Mouse (Mus musculus) megakaryocyte, embryonic 14.5 days (primary cell): Measurements from ENCODE around the gene St3gal3.

Experiments
- FLI1 ChIP-seq: IDR thresholded peaks from 2 replicates; pipeline ENCODE4 v1.6.1; 2012; ENCODE audit warnings: low read length, inconsistent platforms, mixed read lengths
- GATA1 ChIP-seq: IDR thresholded peaks from 3 replicates; pipeline ENCODE4 v1.6.1; 2012; ENCODE audit warnings: mixed read lengths, low read length, inconsistent platforms, borderline replicate concordance

DNA sequence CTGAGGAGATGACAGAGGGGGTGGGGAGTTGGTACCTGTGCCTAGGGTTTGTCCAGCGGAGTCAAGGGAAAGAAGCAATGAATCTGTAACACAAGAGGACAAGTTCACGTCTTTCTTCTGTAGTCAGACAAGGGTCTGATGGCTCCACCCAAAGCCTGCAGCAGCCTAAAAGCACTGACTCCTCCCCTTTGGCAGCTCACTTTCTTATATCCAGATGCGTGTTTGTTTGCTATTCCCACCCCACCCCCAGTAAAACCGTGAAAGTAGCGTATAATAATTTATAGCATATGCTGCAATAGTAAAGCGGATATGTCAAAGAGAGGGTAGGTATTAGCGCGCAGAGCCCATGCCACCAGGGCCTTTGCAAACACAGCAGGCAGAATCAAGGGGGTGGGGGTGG lies 80.1 kb downstream of the St3gal3 start:
- TF ChIP-seq GATA1, result no peak
- no peak for TF ChIP-seq FLI1
